Mouse (Mus musculus): ENCODE data around the gene Klri2.
A peak's percentile ranks its signal among the peaks of the same experiment; 100 is the strongest.
"Not testable (repeated sequence)": the region's sequence is repeated elsewhere in the genome, so short reads cannot be mapped to it uniquely, and the experiment has no call there.

Klri2 gene

DNA sequence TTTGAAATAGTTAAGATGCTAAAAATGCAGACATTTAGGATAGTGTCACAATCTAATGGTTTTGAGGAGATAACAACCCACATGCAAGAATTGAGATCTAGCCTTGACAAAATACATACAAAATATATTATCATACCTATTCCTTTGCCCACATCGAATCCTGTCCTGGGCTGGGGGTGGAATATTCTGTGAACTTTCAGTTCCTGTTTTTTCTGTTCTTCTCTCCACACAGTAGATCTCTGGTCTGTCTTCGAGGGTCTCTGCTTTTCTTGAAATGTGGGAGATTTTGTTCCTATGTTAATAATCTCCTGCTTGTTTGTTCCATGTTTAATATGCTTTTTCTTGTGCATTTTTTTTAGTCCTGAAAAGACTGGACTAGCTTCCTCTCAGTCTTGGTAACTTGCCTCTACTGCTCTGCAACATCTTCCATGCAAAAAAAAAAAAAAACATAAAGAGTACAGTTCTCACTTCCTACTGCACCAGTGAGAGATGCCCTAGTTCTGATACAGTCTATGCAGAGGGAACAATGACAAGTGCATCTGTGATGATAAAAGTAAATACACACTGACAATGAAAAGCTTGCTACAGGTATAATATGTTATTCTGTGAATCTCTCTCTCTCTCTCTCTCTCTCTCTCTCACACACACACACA is at the start of gene Klri2:
Gene Klri2, minus strand, starts transcription at position 416 of the 653 bp plus-strand sequence.
- DNase-seq, result no peak

DNA sequence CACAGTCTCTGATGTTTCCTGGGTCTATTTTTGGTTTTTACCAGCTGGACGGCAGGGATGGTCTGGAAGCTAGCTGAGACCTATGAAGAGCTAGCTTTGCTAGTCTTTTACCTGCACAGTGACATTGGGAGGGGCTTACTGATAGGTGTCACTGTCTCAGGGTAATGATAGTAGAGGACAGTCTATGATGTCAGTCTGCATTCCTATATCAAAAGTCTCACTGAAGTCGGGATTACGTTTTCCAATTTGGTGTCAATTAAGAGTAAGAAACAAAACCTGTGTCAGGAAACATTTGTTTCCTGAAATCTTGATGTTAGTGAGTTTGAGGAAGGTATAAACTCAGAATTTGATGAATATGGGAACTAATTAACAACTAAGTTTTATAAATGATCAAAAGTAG is 43.9 kb upstream of the Klri2 start, which contains the start of gene Gm156:
Gene Gm156, minus strand, starts transcription at position 101 of the 400 bp plus-strand sequence.
- not testable (repeated sequence) for DNase-seq

DNA sequence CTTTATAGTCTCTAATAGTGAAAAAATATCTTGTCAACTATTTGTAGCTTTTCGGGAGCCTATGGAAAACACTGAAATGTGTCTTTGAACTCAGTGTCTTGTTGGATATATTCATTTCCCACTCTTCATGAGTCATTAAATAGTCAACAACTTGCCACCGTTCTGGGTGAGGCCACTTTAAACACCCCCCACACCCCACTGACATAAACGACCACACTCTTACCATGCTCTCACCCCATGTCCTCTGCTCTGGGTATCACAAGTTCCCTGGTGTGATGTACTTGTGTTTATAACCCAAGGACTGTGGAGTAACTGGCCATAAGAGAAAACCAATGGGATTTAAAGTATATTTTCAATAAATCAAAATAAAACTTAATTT is 7.4 kb upstream of the Klri2 start:
- DNase-seq, result no peak

DNA sequence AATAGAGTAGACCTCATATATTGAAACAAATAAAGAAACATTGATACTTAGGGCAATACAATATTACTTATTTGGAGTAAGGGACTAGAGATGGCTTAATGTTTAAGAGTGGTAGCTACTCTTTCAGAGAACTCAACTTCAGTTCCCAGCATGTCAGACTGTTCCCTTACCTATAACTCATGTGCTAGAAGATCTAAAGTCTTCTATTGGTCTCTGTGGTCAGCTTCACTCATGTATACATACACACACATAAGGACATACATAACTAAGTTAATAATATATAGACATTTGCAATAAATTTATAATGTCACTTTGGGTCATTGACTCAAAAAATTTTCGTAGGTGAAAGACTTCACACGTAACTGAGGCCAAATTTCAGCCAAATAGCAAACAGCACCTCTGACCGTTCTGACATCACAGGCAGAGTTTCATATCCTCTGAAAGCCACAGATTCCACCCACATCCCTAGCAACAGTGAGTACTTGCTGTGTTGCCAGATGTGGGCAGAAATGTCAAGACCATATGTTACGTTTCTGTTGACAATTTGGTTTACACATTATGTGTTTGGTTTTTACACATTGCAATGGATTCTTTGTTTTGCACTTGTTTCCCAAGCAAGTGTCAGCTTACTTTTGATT is 6.9 kb upstream of the Klri2 start:
- DNase-seq, result no peak

DNA sequence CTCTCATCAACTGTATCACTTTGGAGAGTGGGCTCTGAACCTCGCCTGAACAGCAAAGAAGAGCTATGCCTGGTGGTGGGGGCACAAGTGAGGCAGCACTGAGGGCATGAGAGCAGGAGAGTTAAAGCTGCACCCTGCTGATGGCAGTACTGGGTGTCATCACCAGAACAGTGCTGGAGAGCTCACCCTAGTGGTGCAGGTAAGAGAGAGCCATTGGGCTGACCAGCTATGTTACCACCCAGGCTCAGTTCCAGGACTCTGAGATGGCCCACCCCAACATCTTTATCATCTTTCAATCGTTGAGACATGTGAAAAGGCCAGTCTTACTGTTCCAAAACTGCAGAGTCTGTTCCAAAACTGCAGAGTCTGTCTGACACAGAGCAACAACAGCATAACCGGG is 5.9 kb upstream of the Klri2 start:
- no peak for DNase-seq

DNA sequence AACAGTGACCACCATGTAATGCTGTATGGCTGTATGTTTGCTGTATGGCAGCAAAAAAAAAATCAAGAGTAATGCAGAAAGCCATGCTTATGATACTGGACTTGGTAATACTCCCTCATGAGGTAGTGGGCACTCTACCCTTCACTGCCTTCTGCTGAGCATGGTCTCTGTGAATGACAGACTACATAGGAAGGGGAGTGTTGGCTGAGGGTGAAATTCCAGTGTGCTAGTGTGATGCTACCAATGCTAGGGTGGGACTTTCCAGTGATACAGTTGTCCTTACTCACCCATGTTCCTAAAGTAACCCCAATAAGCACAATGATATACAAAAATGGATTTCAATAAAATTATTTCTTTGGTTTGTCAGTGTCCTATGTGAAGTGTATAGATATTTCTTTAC is 3.9 kb downstream of the Klri2 start:
- DNase-seq, result no peak

DNA sequence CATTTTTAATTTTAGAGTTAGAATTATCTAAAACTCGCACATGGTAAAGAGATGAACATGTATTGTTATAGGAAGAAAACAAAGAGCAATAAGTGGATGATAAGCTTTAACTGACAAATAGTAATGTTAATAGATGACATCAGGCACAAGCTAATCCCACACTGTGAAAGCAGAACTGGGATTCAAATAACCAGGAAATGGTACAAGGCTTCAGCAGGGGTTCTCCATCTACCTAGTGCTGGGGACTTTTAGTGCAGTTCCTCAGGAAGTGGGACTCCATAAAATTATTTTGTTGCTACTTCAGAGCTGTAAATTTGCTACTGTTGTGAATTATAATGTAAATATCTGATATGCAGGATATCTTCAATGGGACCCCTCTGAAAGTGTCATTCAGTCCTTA is 13.0 kb downstream of the Klri2 start:
- DNase-seq, result no peak

DNA sequence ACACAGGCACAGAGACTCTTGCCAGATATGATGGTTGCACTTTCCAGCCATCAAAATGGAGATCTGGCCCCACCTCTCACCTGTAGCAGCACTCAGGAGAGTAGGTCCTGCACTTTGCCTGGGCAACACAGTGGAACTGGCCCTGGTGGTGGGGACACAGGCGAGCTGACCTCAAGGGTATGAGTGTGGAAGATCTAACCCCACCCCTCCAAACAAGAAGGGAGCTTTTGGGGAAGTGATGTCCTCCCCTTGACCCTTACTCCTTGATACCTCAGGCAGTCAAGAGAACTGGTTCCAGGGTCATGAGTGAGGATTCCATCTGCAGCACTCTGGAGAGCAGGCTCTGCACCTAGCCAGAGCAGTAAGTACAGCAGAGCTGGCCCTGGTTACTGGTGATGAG is 18.9 kb downstream of the Klri2 start:
- no peak for DNase-seq

DNA sequence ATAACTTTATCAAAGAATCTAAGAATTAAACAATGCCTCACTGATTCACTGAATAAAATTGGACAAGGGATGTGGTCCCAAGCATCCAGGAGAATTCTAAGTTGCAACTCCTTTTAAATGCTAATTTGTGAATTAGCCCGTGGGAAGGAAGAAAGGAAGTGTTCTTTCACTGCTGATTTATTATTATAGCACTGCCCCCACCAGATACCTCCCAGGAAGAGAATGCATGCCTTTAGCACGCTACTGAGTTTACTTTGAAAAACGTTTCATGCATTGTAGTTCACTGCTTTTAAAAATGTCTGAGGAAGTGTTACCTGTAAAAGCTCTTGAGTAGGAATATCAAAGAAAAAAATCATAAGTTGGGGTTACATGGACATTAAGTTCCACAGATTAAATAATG is 19.8 kb downstream of the Klri2 start:
- DNase-seq, result peak; percentile 1

DNA sequence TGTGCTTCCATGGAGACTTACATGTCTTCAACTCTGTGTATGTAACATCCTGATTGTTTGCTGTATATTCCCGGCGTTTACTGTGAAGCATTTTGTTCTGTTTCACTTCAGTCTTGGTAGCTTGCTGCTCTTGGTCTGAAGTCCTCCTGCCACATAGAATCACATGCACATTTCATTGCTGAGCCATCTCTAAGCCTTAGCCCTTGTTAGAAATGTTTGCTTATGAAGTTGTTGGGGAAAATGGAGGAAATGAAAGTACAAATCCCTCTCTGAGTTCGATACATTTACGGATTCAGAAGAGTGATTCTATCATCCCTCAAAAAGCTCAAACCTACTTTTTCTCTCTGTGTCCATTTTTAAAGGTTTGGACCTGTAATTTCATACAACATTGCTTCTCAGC is 23.3 kb downstream of the Klri2 start, which contains the start of gene Klri1:
Gene Klri1, minus strand, starts transcription at position 101 of the 400 bp plus-strand sequence.
- no peak for DNase-seq

DNA sequence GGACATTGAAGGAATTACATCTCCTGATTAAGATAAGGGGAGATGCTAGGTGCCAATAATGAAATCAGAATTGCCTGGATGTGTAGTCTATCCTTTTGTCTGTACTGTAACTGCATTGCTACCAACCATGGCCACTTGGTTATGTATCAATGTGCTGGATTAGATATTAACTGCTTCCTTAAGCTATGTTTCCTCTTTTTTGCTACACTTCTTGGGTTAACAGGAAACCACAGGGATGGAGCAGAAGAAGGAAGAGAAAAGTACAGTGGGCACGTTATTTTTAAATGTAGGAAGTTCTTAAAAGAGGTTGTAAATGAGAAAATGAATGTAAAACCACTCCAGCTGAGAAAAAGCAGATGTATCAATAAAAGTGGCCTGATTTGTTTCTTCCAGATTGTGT is 26.7 kb downstream of the Klri2 start:
- DNase-seq, result no peak

DNA sequence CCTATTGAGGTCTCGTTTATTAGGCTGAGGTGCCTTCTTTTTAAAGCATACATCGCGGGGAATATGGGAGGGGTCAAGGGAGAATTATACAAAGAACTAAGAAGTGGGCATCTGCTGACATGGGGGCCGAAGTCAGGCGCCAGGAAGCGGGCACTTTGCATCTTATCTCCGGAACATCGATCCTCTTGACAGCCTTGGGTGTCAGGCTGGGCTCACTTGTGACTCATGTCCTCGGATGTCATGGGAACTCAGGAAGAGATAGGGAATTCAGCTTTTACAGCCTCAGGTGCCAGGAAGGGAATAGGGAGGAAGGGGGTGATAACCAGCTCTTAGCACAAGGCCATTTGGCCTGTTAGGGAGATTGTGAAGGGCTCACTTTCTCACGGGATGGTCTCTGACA is 48.8 kb downstream of the Klri2 start:
- DNase-seq, result not testable (repeated sequence)

DNA sequence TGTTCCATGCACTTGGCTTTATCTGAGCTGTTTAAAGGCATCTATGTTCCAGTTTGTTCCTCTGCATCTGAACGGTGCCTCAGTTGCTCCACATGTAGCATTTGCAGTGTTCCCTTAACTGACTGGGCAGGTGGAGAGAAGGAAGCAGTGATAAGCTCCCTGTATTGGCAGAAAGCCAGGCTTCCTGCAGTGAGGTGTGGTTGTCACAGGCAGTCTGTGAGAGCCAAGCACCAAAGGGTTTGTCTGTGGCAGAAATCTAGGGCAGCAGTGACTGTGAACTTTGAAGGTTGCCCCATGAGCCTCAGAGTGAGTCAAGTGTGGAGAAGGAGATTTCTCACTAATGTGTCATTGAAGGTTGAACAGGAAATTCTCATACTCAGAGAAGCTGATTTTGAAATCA is 59.9 kb downstream of the Klri2 start:
- no peak for DNase-seq

Measured in embryo, embryonic 11 days (tissue).